Mouse (Mus musculus) megakaryocyte, adult 5-6 weeks (primary cell): ENCODE measurements around the gene Casp4. TPM values are rescaled to one million over a fixed set of nuclear protein-coding genes. Genes with fewer than 3 reads are reported as not detected.

Experiments
- ATAC-seq: 2 replicates; pipeline ENCODE4 v1.8.0; 2016; ENCODE audit warnings: mild to moderate bottlenecking, inconsistent platforms; ENCODE audit not compliant: poor library complexity, severe bottlenecking
- total RNA-seq, 2 experiments: library from RNA; stranded (forward) in 1 of 2; stranded (reverse) in 1 of 2; fragments of 153-499, 151-499 nt in 1 of 2; fragments of 221-1000, 200-1000 nt in 1 of 2; gene quantifications; 2 replicates each; pipeline versions ENCODE4 v1.2.3 to v1.2.4; 2015 to 2017

Gene Casp4
- total RNA-seq (2015): 36.7 and 46.9 TPM in 2 replicates
- total RNA-seq (2017): 31.6 and 42.1 TPM in 2 replicates

DNA sequence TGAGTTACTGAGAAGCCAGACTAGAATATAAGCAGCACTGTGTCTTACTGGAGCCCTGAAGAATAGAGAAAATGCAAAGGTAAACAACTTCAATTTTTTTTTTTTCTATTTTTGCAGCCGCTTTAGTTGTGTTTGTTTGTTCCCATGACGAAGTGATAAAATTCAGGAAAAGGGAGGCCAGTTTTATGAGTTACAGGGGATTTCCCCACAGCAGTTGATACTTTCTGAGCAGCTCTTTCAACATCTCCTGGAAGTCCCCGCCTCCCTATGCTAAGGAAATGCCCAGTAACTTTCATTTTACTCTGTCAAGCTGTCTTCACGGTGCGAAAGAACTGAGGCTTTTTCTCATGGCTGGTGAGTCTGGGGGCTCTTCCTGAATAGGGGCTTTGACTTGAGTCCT is at the start of gene Casp4:
Gene Casp4 (plus strand): TSS at position 268 of the 400 bp plus-strand sequence.
- ATAC-seq: peak; percentile 92

DNA sequence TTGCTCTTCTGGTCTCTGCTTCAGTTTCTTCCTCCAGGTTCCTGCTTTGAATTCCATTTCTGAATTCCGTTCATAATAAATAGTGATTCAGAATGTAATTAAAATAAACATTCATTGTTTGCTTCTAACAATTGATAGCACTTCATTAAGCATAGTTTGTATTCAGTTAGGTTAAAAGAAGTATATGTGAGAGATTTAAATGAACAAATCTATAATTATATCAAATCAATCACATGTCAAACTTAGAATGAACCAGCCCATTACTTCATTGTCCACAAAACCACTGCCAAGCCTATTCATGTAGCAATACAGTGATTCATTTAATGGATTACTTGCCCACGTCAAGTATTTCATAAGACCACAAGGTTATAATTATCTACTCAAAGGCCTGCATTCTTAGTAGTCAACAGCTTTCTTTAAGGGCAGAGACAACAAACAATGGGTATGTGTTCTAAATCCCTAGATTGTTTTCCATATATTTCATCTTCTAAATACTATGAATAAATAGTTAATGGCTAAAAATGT is 44.6 kb upstream of the Casp4 start:
- no peak for ATAC-seq

GRCm38 (mm10) chr9:5270274-5270673 is 38.4 kb upstream of the Casp4 start:
- no peak for ATAC-seq

DNA sequence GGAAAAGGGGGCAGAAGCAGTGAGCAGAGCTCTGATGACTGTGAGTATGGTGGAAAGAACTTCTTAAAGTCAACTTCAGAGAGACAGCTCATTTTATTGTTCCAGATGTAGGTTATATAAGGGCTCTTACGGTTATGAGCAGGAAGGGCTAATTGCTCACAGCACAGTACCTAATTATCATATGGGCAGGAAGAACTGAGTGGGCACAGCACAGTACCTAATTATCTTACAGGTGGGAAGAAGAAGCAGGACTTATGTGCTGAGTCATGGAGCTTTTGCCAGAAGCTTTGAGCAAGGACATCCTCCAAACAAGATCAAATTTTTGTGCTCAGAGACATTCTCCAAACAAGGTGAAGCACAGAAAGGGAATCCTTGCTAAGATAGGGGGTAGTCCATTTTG is 37.7 kb upstream of the Casp4 start:
- no peak for ATAC-seq

- no peak for ATAC-seq
These were observed 37.2 kb upstream of the Casp4 start for GRCm38 (mm10) chr9:5271334-5271845.

DNA sequence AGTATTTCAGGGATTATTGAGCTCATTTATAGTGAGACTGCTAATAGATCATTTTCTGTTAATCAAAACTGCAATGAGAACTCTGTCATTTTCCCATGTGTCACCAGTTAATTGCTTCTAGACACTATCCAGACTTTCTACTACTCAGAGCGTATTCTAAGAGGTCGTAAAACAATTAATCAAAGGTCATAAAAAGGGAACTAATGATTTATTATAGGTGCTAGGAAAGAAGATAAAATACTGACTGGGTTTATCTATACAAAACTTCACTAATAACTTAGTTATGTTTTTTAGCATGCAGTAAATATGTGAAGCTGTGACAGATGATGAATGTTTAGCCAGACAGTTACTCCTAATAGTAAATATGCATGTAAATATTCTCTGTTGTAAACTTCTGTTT is 22.6 kb upstream of the Casp4 start:
- ATAC-seq: no peak

DNA sequence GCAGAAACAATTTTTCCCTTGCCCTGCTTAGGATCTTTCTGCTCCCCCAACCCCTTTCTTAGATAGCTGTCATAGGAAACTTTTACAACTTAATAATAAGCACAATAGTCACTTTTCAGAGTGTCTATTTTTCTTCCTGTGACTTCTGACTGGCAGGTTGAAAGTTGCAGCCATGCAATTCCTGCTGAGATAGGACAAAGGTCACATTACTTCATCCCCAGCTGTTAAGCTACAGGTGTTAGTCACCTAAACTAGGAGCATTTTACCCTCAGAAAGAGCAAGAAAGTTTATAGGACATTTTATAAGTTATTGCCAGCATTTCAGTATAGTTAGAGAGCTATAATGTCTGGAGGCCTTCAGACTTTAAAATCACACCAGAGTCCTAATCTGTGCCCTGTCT is 22.0 kb upstream of the Casp4 start:
- ATAC-seq: no peak

DNA sequence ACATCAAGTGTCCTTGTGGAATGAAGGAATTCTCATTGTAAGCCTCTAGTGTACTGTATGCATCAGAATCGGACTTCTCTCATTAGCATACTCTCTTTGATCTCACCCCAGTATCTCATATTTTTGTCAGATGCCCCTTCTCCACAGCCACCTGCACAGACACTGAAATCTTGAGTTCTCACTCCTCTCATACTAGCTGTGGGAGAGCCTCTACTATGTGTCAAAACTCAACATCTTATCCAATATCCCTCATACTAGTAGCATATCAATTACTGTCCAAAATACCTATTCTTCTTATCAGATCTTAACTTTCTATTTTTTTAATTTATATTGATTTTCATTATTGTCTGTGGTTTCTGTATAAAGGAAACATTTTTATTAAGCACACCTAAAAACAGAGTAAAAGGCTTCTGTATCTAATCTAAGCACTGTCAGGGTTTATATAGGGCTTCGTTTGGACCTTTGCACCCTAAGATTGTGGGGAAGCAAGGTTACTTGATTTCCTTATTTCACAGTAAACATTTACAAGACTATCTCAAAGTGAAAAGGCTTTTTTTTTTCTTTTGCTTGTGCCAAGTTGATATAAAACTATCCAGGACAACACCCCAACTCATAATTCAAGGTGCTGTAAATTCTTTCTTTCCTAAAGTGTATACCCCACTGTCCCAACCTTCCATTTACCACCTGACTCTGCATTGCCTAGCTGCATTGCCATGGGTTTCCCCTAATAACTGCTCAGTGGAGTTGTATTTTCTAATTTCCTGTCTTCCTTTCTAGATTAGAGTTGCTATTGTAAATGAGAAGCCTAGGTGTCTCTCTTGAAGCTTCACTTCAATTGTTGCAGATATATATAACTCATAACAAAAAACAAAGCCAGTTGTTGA is 12.0 kb upstream of the Casp4 start:
- no peak for ATAC-seq

DNA sequence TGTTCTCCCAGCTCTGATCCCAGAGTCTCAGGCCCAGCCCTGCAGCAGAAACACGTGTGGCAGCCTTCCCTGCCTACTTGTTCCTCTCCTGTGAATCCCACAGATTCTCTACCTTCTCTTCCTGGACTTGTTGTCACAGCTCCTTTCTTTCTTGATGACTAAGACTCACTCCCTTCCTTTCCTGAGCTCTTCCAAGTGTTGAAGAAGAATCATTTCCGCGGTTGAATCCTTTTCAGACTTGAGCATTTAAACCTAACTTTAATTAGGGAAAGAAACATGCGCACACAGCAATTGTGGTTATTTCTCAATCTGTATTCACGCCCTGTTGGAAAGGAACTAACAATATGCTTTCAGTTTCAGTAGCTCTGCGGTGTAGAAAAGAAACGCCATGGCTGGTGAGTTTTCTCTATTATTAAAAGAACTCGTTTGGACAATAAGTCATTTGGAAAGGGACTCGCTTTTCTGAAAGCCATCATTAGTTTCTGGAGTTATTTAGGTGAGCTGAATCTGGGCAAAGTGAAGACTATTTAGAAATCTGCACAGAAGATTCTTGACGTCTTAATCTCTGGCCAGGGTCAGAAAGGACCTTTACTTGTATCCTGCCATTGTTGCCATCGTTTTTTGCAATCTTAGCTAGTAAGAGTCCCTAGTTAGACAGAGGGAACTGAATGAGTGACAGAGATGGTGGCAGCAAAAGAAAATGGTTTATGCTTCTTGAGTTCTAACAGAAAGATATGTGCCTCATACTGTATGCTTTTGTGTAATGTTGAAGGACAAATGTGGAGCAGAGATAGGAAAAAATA is 10.1 kb upstream of the Casp4 start, which contains the start of gene Casp1:
Gene Casp1 (plus strand): TSS at position 189 of the 803 bp plus-strand sequence.
- ATAC-seq: peak; percentile 90

- ATAC-seq: peak; percentile 34
These were observed 9.6 kb upstream of the Casp4 start for GRCm38 (mm10) chr9:5299132-5299381.

- no peak for ATAC-seq
These were observed 1.5 kb downstream of the Casp4 start for GRCm38 (mm10) chr9:5310112-5310511.

DNA sequence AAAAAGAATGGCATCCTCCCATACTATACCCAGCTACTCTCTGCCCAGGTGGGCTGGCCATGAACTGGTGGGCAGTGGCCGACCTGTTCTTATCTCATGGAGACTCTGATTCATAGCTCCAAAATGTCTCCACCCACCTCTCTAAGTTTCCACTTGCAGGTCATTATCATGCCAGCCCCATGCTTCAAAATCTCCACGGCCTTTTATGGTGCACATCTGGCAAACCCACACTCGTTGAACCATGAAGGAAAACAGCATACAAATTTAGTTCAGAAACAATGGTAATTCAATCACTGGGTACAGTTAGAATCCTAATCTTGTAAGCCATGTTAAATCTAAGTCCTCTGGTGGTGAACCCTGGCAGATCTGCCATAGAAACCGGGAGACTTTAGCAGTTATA is 2.8 kb downstream of the Casp4 start:
- ATAC-seq: no peak

GRCm38 (mm10) chr9:5328204-5328603 is 19.6 kb downstream of the Casp4 start:
- no peak for ATAC-seq

GRCm38 (mm10) chr9:5332441-5332840 is 23.8 kb downstream of the Casp4 start:
- ATAC-seq: no peak

- 0 out of 2 replicates have a peak, but pooled peaks have one; percentile 33 for ATAC-seq
These were observed 24.8 kb downstream of the Casp4 start for GRCm38 (mm10) chr9:5333422-5333821.

DNA sequence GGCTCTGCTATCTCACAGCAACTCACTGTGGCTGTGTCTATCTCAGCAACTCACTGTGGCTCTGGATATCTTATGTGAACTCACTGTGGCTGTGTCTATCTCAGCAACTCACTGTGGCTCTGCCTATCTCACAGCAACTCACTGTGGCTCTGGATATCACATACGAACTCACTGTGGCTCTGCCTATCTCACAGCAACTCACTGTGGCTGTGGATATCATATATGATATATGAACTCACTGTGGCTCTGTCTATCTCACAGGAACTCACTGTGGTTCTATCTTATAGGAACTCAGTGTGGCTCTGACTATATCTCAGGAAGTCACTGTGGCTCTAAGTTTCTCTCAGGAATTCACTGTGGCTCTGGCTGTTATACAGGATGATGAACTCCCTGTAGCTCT is 34.5 kb downstream of the Casp4 start:
- peak; percentile 33; the same call in 1 of the 2 replicates for ATAC-seq

GRCm38 (mm10) chr9:5344090-5344489 is 35.5 kb downstream of the Casp4 start:
- peak; percentile 95 for ATAC-seq

- peak; percentile 43; the same call in 1 of the 2 replicates for ATAC-seq
These were observed 36.8 kb downstream of the Casp4 start, which contains the start of gene Casp12 for GRCm38 (mm10) chr9:5345291-5345898. TSS of gene Casp12 (plus strand) at chr9:5345430.

DNA sequence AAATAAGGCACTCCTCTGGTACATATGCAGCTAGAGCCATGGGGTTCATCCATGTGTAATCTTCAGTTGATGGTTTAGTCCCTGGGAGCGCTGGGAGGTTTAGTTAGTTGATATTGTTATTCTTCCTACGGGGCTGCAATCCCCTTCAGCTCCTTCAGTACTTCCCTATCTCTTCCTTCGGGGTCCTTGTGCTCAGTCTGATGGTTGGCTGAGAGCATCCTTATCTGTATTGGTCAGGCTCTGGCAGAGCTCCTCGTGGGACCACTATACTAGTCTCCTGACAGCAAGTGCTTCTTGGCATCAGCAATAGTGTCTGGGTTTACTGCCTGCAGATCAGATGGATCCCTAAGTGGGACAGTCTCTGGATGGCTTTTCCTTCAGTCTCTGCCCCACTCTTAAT is 38.8 kb downstream of the Casp4 start:
- no peak for ATAC-seq

GRCm38 (mm10) chr9:5353673-5354072 is 45.0 kb downstream of the Casp4 start:
- ATAC-seq: no peak

DNA sequence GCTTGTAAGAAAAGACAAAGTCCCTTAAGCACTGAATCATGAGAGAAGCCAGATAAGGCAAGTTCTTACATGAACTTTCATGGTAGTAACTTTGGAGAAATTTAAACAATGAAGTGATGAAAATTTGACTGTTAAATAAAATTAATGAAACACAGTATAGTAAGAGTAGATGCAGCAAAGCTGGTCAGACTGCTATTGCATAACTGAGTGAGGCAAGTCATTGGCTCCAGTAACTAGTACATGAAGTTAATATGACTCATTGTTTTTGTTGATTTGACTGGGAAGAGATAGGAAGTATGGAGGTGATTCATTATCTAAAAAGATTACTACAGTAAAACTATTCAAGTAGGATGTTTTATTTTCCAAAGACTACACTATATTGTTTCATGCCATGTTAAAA is 48.2 kb downstream of the Casp4 start:
- ATAC-seq: no peak
